Mouse (Mus musculus): ENCODE data around the gene Parvb. TPM values are rescaled to one million over a fixed set of nuclear protein-coding genes. Genes with fewer than 3 reads are reported as not detected.
"Not testable (repeated sequence)": the region's sequence is repeated elsewhere in the genome, so short reads cannot be mapped to it uniquely, and the experiment has no call there.

Gene Parvb
- total RNA-seq, 2 experiments from 2014 or later, result 48.4 to 63.3 TPM

GRCm38 (mm10) chr15:84285453-84285852 is 53.6 kb downstream of the Parvb start:
- intact Hi-C loops (cut with DNase I), result loop anchor here (10.0 kb wide), 1 partner anchor 159 kb away; the partner anchor contains the start of gene Shisal1
- Histone ChIP-seq H3K27ac (no peak overlapping the region), H3K4me3 (no peak overlapping the region)
- no peak for DNase-seq
- TF ChIP-seq CTCF (IDR thresholded peaks at IDR 0.05), result no peak

DNA sequence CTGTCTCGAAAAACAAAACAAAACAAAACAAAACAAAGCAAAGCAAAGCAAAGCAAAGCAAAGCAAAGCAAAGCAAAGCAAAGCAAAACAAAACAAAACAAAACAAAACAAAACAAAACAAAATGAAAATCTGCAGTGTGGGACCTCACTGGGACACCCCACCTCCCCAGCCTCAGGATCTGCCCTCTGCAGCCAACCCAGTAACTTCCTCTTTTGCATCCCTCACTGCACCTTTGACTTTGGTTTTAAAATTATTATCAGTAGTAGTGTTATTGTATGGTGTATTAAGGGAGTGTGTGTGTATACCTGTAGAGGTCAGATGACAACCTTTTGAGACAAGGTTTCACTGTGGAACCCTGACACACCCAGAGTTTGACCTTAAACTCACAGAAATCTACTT is 57.1 kb downstream of the Parvb start:
- not testable (repeated sequence) for H3K4me3 ChIP-seq, DNase-seq, H3K27ac ChIP-seq
- intact Hi-C loops (cut with DNase I), result loop anchor here (10.0 kb wide), 1 partner anchor 156 kb away; the partner anchor contains the start of gene Shisal1

GRCm38 (mm10) chr15:84291097-84291496 is 59.3 kb downstream of the Parvb start:
- Histone ChIP-seq H3K27ac (no peak overlapping the region), H3K4me3 (no peak overlapping the region)
- intact Hi-C loops (cut with DNase I), result no loop called here
- TF ChIP-seq CTCF (IDR thresholded peaks at IDR 0.05), result no peak
- DNase-seq, result no peak

DNA sequence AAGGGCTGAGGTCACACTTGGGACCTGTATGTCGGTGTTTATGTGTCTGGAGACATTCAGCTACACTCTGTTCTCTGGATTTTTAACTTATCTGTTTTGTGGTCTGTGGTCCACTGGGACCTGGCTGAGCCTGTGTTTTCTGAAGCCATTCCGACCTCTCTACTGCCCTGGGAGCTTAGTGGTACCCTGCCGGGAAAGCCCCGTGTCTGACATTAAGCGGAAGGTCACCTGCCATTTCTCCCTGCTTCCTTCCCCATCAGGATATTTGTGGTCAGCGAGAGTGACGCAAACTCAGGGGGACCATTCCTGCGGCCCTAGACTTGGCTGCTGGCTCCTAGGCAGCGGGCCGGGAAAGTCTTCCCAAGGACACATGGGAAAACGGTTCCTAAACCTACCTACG is 61.7 kb downstream of the Parvb start:
- DNase-seq, result no peak
- H3K4me3 ChIP-seq, result no peak overlapping the region
- no peak overlapping the region for H3K27ac ChIP-seq
- intact Hi-C loops (cut with DNase I), result no loop called here
- no peak for TF ChIP-seq CTCF (IDR thresholded peaks at IDR 0.05)

DNA sequence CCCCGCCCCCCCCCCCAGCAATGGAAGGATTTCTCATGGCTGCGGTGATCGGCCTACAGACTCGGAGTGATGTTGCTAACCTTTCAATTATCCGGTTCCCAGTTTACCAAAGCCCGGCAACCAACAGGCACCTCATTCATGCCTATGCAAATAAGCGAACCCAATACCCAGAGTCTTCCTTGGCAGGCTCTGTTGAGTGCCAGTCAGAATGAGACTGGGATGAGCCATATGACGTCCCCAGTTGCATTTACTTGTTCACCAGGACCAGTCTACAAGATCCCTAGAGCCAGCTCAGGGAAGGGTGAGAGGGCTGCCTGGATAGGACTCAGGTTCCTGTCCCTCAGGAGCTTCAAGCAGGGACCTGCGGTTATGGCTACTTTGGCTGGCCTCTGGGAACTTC is 62.5 kb downstream of the Parvb start:
- no peak overlapping the region for H3K4me3 ChIP-seq
- DNase-seq, result no peak
- intact Hi-C loops (cut with DNase I), result no loop called here
- H3K27ac ChIP-seq, result no peak overlapping the region
- TF ChIP-seq CTCF (IDR thresholded peaks at IDR 0.05), result no peak

GRCm38 (mm10) chr15:84295225-84295624 is 63.4 kb downstream of the Parvb start:
- no peak for TF ChIP-seq CTCF (IDR thresholded peaks at IDR 0.05)
- intact Hi-C loops (cut with DNase I), result no loop called here
- H3K27ac ChIP-seq, result no peak overlapping the region
- H3K4me3 ChIP-seq, result no peak overlapping the region
- no peak for DNase-seq

DNA sequence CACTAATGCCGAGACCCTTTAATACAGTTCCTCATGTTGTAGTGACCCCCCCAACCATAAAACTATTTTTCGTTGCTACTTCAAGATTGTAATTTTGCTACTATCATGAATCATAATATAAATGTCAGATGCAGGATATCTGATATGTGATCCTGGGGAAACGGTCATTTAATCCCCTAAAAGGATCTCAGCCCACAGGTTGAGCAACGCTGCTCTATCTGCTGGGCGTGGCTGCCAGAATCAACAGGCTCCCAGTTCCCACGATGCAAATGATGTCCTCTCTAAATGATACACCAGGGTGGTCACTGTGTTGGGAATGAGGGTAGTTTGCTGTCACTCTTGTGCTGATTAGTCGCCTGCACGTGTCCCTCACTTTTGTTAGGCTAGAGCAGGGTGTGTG is 65.6 kb downstream of the Parvb start:
- no peak overlapping the region for H3K27ac ChIP-seq
- no peak for DNase-seq
- TF ChIP-seq CTCF (IDR thresholded peaks at IDR 0.05), result no peak
- intact Hi-C loops (cut with DNase I), result no loop called here
- no peak overlapping the region for H3K4me3 ChIP-seq

DNA sequence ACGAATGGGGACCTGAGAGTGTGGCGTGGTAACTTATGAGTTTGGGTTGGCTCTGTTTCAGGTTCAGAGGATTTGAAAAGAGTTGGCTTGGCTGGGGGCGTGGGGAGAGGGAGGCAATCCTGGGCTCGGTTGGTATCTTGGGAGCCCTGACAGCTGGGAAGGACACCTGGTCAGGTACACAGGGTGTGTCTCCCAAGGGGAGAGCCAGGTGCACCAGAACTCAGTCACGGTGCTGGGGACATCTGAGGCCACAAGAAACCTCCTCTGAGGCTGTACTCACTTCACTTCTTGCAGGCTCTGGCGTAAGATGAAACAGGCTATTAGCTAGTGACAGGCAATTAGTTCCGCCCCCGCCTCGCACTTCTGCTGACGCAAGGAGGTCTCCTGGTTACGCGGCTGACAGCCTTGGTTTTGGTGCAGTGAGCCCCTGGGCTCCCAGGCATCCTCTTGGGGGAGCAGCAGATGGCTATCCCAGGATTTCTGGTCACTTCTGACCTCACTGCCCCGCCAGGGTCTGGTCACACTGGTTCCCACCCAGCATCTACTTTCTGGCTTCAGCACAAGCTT is 67.0 kb downstream of the Parvb start:
- no peak overlapping the region for H3K4me3 ChIP-seq
- no peak for DNase-seq
- intact Hi-C loops (cut with DNase I), result no loop called here
- TF ChIP-seq CTCF (IDR thresholded peaks at IDR 0.05), result no peak
- no peak overlapping the region for H3K27ac ChIP-seq

- no peak for DNase-seq
- no peak for TF ChIP-seq CTCF (IDR thresholded peaks at IDR 0.05)
- Histone ChIP-seq H3K27ac (no peak overlapping the region), H3K4me3 (no peak overlapping the region)
- intact Hi-C loops (cut with DNase I), result no loop called here
Observed at GRCm38 (mm10) chr15:84299662-84300333, 68.0 kb downstream of the Parvb start.

DNA sequence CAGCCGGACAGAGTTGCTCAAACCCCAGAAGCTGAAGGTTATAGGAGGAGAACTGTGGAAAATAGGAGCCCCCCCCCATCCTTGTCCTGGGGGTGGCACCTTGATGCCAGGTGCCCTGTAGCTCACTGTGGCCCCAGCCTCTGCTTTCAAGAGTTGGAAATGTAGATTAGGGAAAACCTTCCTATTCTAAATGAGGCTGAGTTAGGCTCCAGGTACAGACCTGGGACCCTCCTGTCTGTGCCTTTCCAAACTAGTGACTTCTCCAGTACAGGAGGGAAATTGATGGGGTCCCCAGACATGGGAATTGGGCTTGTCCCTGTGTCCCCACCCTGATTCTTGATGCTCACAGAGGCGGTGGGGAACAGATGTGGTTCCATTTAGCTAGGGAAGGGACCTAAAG is 68.7 kb downstream of the Parvb start:
- intact Hi-C loops (cut with DNase I), result no loop called here

DNA sequence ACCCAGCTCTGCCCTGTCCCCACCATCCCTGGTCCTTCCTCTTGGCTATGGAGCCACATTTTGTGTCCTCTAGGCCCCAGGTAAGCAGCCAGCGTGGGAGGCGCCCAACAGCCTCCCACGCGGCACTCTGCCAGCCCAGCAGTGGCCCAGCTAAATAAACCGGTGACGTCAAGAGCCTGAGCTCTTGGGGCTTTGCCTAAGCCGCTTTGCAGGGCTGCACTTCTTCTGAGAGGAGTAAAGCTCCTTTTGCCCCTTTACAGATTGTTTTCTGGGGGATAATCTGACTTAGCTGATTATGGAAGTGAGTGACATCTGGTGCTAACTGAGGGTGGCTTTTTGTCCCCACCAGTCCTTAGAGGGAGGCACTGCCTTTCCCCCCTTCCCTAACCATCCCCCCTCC is 69.2 kb downstream of the Parvb start:
- no peak overlapping the region for H3K27ac ChIP-seq
- intact Hi-C loops (cut with DNase I), result no loop called here
- DNase-seq, result peak; percentile 79
- H3K4me3 ChIP-seq, result no peak overlapping the region
- no peak for TF ChIP-seq CTCF (IDR thresholded peaks at IDR 0.05)

More for the DNA sequence above, 68.7 kb downstream of the Parvb start:
- no peak for TF ChIP-seq CTCF (IDR thresholded peaks at IDR 0.05)
- no peak for DNase-seq
- Histone ChIP-seq H3K27ac (no peak overlapping the region), H3K4me3 (no peak overlapping the region)

DNA sequence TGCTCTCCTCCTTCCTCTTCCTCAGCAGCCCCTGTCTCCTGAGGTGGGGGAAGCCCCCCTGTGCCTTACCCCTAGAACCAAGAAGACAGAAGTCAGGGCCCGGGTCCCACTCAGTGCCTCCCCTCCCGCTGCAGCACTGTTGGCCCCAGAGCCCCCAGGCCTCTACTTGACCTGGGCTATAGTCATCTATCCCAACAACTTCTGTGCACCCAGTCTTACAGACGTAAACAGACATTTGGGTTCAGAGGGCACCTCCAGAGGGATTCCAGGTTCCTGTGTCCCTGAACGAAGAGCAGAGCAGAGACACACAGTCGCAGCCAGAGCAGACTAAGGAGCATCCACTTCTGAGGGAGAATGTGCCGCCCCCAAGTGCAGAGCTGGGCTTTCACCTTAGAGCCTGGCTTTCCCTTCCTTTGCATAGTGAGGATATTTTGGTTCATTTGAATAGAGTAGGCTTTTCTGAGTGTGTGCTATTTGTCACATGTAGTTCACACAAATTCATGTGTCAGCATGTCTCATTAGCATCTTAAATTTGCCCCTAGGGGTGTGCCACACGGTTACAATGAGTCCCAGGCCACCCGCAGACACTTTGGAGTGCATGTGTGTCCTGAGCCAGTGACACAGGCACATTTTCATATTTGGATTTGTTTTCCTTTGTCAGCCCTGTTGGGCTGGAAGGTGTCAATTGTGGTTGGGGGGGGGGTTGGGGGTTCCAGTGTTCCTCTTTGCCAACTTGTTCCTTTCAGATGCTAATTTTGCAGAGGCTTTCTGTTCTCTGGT is 70.0 kb downstream of the Parvb start:
- Histone ChIP-seq H3K4me3 (no peak overlapping the region), H3K27ac (no peak overlapping the region)
- no peak for DNase-seq
- no peak for TF ChIP-seq CTCF (IDR thresholded peaks at IDR 0.05)
- intact Hi-C loops (cut with DNase I), result no loop called here

DNA sequence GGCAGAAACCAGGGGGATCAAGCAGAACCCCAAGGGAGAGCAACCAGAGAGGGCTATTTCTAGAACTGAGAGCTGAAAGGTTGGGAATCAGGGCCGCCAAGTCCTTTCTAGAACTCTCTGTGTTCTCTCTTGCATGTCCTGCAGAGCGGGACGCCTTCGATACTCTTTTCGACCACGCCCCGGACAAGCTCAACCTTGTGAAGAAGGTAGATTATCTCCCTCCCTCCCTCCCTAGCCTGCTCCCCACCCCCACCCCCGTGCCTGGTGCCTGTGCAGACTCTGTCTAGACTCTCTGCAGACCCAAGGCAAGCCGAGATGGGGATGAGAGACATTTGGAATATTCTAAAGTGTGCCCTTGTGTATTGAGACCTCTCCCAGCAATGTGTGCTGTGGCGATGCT is 71.4 kb downstream of the Parvb start:
- Histone ChIP-seq H3K4me3 (no peak overlapping the region), H3K27ac (no peak overlapping the region)
- intact Hi-C loops (cut with DNase I), result no loop called here
- DNase-seq, result no peak
- no peak for TF ChIP-seq CTCF (IDR thresholded peaks at IDR 0.05)
